Mouse (Mus musculus) adrenal gland (tissue): ENCODE measurements around the gene Fdxr.

Experiments
- intact Hi-C: fragments of 180-260 bp; cut with DNase I; formaldehyde crosslinking; loops from one replicate; pipeline ENCODE4 v1.15.1; 2025

The Fdxr gene

DNA sequence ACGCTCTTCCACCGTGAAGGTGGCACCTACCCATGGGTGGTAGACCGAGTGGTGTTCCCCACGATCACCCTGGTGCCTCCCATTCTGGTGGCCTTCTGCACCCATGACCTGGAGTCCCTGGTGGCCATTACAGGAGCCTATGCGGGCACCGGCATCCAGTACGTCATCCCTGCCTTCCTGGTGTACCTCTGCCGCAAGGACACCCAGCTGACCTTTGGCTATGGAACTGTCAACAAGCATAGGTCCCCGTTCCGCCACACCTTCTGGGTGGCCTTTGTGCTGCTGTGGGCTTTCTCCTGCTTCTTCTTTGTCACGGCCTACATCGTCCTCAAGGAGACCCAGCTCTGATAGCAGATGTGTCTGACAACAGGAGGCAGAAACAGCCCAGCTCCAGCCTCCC lies 33.1 kb downstream of the Fdxr start:
- intact Hi-C loops: no loop called here

DNA sequence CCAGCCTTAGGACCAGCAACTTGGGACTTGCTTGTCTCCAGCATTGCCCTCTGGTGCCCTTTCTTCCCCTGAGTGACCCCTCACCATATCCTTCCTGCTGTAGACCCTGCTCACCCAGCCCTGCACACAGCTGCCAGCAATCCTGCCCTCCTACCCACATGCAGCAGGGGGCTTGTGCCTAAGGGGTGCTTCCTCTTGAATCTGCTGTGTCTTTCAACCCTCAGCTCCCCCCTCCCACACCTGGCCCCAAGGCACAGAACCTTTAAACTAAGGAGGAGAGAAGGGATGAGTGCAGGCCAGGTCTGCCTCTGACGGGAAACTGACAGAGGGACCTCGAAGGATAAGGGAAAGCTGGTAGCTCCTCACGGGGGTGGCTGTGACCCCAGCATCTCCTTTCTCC lies 34.1 kb downstream of the Fdxr start:
- intact Hi-C loops: no loop called here

DNA sequence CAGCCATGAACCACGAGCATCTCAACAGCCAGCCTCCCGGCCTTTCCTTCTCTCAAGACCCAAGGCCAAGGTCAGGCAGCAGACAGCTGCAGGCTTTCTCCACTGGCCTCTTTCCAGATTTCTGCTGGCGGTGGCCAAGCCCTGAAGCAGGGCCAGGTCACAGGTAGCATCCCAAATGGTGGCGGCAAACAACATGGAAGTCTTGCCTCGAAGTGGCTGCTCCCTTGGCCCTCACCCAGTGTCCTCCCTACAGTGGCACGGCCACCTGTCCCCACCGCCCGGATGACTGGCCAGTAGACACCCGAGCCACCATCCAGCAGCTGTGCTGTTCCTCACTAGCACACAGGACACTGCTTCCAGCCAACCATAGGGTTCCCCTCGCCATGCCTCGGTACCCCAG lies 35.4 kb downstream of the Fdxr start:
- intact Hi-C loops: no loop called here

DNA sequence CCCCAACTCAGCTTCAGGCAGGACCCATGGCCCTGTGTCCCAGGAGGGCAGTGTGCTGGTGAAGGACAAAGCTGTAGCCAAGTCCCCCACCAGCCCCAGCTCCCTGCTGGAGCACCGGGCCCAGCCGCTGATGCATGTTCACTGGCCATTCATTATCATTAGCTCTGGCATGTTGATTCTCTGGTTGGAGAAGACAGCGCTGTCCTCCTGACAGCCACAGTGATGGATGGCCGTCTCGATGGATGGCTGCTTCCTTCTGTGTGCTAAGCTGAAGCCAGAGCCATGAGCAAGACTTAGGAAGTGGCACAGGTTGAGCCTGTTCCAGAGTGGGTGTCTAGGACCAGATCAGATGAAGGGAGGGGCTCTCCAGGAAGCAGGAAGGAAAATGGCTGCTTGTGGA lies 40.3 kb downstream of the Fdxr start:
- intact Hi-C loops: no loop called here

DNA sequence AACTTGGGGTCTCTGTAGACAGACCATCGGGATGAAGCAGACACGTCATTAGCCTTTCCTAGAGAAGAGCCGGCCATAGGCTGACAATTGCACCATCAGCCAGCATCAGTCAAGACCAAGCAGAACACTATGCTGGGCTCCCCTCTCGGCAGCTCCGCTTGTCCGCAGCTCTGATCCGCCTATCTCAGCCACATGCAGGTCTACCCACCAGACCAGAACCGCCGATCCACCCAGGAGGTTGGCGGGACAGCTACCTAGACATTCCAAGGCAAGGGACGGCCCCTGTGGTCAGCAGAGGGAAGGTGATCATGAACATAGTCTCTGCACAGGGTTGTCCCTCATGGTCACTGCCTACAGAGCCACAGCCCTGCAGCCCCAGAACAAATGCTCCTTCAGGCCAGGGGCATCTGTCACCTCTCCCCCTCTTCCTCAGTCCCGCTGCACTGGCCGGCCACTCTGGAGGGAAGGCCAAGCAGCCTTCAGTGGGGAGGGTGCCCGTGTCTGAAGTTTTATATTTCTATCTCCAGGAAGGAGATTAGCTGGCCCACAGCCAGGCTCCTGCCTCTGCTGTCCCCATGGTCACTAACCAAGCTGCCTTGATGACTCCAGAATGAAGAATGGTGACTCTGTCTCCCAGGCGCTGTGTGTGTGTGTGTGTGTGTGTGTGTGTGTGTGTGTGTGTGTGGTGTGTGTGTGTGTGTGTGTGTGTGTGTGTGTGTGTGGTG lies 42.4 kb downstream of the Fdxr start:
- intact Hi-C loops: no loop called here

DNA sequence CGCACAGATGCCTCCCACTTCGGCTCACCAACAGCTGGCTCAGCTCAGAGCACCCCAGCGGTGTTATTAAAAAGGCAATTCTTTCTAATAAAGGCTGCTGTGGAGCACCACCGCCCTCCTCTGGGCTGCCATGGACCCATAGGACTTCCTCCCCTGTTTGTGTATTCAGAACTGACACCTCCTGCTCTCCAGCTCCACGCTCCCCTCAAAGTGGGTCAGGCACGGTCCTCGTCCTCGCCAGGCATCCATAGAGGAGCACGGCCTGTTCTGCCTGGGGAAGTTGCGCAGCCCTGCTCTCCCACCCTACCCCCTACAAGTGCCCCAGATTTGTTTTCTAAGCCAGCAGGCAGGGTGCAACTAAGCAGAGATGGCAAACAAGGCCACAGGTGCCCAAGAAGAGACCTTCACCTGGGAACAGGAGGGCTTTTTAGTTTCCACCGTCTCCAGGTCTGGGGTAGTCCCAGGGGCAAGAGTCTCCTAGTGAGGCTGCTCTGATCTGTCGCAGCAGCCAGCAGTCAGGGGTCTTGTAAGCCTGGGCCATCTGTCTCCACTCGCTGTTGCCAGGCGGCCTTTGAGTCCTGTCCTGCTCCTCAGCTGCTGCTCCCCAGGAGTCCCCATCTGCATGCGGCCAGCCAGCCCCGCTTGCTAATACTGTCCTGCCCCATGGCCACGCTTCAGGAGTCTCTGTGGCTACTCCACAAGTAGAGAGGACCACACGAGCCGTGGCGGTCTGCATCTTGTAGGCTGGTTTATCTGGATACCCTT lies 43.1 kb downstream of the Fdxr start:
- intact Hi-C loops: no loop called here

DNA sequence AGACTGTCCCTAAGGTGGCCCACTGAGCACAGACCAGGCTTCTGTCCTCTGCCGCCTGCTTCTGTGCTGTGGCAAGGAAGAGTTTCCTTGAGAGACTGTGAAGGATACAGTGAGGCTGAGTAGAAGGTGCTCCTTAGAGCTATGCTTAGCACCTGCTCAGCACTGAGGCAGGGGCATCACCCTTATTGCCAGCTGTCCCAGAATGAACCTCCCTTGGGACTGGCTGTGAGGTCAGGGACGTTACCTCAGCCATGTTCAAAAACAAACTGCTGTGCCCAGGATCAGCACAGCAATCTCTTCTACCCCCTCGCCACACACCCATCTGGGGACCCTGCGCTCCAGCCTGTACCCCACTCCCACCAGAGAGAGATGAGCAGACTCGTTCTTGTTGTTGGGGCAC lies 44.0 kb downstream of the Fdxr start:
- intact Hi-C loops: no loop called here

DNA sequence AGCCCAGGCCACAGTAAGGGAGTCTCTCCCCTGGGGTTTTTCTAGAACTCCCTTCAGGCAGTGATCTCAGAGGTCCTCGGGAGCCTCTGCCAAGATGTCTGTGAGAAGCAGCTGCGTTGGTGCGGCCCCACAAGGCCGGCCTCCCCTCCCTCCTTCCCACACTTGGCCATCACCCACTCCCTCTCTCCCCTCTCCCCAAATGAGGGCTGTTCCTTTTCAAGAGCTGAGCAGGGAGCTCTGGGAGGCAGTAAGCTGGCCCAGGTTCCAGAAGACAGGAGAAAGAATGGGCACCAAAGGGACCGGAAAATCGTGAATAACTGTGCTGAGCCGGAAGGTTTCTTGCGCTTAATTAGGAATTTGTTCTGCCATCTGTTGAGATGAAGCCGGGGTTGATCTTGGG lies 44.9 kb downstream of the Fdxr start:
- intact Hi-C loops: no loop called here

DNA sequence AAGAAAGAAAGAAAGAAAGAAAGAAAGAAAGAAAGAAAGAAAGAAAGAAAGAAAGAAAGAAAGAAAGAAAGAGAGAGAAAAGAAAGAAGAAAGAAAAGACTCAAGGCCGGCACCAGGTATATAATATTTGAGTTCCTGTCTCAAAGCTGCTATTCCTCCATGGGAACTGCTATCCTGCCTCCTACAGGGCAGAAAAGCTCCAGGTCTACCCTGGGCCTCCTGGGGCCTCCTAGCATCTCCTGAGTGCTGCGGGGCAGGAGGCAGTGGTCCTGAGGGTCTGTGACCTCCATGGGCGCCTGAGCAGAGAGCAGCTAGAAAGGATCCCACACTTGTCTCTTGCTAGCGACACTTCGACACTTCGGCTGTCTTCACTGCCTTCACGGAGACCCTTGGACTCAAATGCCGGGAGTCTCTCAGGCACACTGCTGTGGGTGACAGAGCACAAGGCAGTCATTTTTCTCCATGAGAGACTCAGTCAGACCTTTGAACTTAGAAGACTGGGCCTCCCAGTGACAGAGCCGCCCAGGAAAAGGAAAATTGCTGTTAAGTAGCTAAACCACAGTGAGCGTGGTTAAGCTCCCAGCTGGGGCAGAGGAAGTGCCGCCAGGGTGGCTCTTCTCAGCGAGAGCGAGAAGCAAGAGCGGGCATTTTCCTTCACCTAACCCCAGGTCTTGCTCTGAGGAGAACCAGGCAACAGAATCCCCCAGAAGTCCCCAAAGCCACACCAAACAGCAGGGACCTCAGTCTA lies 45.5 kb downstream of the Fdxr start:
- intact Hi-C loops: no loop called here

DNA sequence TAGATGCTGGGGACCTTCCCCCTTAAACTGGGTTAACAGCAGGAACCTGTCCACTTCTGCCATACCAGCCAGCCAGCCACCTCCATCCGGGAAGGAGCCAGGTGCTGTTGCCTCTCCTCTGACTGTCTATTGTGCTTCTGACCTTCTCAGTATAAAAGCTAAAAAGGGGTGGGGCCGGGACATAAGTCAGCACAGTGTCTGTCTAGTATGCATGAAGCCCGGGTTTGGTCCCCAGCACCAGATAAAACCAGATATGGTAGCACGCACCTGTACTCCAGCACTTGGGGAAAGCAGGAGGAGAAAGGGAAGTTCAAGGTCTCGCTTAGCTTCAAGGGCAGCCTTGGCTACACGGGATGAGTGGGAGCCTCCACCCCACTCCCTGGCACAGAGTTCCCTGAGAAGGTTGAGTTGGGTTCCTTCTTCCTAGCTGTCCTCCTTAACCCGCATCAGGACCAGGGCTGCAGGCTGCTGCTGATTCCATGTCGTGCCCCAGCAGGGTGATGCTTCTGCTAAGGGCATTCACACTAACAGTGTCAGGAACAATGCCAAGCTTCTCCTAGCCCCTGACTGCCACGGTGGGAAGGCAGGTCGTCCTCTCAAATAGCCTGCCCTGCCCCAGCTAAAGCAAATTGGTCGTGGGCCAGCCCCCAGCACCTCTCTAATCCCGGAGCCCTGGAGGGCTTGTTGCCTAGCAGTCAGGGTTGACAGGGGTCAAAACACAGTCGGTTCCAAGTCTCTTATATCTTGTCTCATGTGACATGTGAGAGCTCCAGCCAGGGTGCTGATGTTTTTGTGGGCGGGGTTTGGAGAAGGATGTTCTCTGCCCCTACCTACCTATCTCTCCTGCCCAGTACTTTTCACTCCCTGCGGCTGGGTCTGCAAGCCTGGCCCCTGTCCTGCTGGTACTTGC lies 47.6 kb downstream of the Fdxr start:
- intact Hi-C loops: no loop called here

DNA sequence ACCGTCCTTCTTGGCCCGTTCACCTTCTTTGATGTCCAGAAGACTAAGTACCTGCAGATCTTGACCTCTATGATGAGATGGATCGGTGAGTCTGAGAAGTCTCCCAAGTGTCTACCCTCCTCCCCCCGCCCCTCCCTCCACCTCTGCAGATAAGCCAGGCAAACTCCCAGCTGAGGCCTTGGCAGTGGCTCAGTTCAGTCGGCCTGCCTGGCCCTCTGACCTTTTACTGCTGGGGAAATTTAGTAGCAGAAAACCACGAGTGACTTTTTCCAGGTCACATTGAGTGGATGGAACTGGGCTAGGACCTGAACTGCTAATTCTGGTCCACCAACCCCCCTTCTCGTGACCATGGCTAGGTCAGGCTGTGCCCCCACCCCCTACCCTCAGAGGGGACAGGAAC lies 48.4 kb downstream of the Fdxr start:
- intact Hi-C loops: no loop called here

DNA sequence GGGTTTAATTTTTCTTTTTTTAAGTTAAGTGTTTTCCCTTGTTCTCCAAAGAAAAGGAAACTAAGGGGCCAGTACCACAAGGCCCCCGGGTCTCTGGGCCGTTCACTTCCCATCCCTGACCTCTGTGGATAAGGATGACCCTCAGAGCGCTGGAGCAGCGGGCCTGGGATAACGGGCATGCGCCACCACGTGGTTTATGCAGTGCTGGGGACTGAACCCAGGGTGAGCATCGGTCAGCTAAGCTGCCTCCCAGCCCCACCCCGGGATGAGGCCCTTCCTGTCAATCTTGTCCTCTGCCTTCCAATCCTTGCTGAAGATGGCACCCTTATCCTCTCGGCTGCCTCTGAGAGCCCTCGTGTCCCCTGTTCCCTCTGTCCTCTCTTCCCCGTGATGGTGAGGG lies 49.2 kb downstream of the Fdxr start:
- intact Hi-C loops: no loop called here

DNA sequence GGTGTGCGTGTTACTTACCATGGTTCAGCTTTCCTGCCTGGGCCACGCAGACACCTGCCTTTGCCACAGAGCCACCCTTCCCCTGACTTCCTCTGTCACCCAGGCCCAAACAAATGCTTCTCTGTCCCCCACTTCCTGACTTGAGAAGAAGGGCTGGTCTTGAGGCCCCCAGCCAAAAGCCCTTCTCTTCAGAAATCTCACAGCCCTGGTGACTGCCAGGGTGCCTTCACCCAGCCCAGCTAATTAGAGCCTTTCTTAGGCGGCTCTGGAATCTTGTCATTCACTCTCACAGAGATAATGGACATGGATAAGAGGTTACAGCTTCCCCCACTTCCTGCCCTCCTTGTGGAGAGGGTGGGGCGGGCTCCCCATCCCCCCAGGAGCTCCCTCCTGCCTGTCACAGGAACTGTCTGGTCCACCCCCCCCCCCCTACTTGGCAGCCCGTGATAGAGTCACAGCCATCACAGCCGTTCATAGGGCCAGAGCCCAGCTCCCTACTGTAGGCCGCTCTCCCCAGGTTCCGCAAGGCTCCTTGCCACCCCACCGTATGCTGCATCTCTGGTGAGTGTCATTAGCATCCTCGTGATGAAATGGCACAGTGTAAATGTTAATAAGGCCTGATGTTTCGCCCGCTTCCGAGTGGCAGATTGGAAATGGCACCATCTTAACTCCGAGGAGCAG lies 49.9 kb downstream of the Fdxr start:
- intact Hi-C loops: no loop called here

DNA sequence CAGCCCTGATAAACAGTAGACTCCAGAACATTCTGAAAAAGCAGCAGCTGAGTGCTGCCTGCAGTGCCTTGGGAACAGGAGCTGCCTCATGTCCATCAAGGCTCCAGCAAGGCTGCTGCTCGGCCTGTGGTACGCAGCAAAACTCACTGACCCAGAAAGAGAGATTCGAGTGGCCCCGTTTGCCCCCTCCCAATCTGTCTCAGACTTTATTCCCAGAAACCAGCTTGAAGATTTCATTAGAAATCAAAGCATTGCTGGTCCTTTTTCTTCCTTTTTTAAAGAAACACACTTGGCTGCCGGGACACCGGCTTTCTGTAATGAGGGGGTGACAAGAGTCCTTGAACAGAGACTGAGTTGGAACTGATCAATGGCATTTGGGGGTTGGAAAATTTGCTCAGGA lies 51.5 kb downstream of the Fdxr start:
- intact Hi-C loops: no loop called here

DNA sequence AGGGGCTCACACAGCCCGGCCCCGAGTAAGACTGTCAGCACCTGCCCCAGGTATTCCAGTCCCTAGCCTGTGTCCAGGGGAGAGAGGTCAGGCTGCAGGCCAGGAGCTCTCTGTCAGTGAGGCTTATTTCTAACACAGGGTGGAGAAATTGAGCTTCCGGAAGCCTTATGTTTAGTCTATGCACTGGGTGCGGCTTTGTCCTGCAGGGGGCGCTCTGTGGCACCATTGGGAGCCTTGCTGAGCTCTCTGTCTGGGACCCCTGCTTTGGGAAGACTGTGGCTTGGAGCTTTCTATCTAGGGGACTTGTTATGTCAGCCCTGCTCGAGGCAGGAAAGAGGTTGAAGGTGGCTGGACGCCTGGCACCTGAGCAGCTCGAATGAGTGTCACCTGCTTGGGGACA lies 52.0 kb downstream of the Fdxr start:
- intact Hi-C loops: no loop called here

DNA sequence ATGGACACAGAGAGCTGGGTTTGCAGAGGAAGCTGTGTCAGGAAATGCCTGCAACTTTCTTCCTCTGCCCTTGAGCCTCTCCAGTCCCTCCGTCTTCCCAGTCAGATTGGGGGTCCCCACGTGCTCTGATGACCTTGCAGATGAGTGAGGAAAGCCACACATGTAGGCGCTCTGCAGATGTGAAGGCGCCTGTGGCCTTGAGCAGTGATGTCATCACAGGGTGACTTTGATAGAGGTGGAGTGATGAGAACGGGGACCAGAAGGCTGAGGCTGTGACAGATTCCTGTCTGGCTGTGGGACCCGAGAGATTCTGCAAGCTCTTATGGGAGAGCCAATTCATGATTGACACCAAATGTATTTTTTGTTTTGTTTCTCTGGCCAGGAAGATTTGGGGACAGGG lies 53.0 kb downstream of the Fdxr start:
- intact Hi-C loops: no loop called here

DNA sequence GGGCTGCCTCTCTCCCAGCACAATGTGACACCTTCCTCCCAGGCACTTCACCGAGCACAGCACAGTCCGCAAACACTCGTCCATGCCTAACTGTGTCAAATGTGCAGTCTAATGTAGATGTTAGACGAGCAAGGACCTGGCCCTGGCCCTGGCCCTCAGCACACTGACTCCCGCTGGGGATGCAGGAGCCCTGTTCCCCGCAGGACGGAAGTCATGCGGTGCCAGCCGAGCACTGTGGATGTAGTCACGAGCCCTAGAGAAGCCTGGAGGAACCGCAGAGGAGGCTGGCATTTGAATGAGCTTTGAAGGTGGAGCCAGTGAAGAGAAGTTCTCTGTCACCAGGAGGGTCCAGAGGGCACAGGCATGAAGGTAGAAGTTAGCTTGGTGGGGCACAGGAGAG lies 53.4 kb downstream of the Fdxr start:
- intact Hi-C loops: no loop called here

DNA sequence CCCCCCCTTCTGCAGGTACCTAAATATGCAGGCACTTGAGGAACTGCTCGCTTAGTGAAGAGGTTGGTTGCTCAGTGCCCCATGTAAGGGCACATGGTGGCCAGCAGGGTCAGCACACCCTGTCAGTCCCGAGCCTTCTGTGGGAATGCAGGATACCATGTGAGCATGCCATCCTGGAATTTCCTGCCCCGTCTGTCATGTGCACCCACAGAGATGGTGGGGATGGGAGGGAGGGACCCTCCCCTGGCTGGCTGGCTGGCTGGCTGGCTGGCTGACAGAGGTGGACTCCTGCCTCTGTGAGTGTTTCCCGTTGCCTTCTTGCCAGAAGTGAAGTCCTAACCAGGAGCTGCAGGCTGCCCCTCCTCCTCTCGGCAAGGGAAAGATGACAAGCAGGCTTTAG lies 54.3 kb downstream of the Fdxr start:
- intact Hi-C loops: no loop called here

DNA sequence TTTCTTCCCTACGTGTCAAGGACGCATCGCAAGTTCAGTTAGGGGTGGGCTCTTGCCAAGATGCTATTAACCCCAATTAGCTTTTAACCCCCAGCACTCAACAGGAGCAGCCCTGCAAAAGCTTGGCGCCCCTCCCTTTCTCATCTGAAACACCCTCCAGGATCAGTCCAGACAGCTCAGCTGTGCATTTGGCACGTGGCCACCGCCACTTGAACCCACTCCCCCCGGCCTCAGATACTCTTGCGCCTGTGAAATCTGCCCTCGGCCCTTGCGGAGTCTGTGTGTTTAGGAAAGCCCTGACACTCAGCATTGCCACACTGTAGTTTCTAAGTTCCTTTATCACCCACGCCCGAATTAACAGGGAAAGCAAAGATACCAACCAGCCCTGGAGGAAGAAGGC lies 54.8 kb downstream of the Fdxr start:
- intact Hi-C loops: no loop called here

DNA sequence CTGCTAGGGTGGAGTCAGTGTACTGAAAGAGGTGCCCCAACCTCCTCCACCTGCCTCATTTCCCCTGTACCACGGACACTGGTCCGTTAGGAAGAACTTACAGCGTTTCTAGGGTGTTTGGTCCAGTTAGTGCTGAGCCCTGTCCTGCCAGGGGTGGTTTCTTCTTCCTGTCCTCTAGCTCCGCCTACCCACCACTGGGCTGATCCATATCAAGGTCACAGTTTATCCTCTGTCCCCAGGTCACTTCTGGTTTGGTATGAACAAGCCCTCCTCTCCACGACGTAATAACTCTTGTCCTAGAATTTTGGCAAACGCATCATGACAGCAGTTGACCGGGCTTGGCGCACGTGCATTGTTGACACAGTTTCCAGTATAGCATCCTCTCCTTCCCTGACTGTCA lies 57.2 kb downstream of the Fdxr start:
- intact Hi-C loops: no loop called here

DNA sequence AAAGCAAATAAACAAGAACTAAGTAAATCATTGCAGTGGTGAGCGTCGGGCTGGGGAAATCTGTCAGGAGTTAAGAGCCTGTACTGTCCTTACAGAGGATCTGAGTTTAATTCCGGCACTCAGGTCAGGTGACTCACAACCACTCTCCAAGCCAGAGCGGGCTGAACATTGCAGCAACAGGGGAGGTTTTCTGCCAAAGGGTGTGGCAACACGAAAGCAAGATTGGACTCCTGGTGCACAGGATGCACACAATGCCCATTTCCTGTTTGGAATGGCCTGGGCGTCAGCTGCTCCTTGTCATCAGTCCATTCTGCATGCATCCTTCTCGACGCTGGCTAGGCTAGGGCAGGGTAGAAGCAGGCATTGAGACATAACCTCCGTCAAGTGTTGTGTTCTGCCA lies 57.6 kb downstream of the Fdxr start:
- intact Hi-C loops: no loop called here
